Mouse (Mus musculus): ENCODE data around the gene Thada. TPM values are rescaled to one million over a fixed set of nuclear protein-coding genes. Genes with fewer than 3 reads are reported as not detected.

Thada gene
- polyA plus RNA-seq, 1 experiment, result 9.4 TPM

GRCm38 (mm10) chr17:84335076-84335475 lies 130.9 kb downstream of the Thada start:
- no peak for TF ChIP-seq CTCF (conservative IDR thresholded peaks at IDR 0.05; ENCODE audit: insufficient read depth, insufficient read length, low read depth, low read length)
- TF ChIP-seq POLR2A (IDR thresholded peaks at IDR 0.05; ENCODE audit: low read depth, low read length), result no peak
- no peak for DNase-seq
- Histone ChIP-seq H3K4me1 (ENCODE audit: control insufficient read depth, insufficient read depth, low read length) (no peaks in the 10 kb centered on the region), H3K36me3 (ENCODE audit: control insufficient read depth, insufficient read depth, low read length) (no peaks in the 10 kb centered on the region; the same call in 1 of the 2 replicates), H3K4me3 (ENCODE audit: insufficient read depth, low read depth, low read length) (no peak overlapping the region), H3K27me3 (replicated peaks; ENCODE audit: control insufficient read depth, insufficient read depth, low read length) (no peaks in the 10 kb centered on the region), H3K27ac (ENCODE audit: insufficient read depth, low read depth, low read length) (no peak overlapping the region)
- 73% methylated on average over 3 of the region's 3 CpGs for WGBS

GRCm38 (mm10) chr17:84334241-84335014 lies 131.6 kb downstream of the Thada start:
- Histone ChIP-seq H3K27ac (ENCODE audit: insufficient read depth, low read depth, low read length) (no peak overlapping the region), H3K4me3 (ENCODE audit: insufficient read depth, low read depth, low read length) (no peak overlapping the region), H3K27me3 (replicated peaks; ENCODE audit: control insufficient read depth, insufficient read depth, low read length) (no peaks in the 10 kb centered on the region), H3K4me1 (ENCODE audit: control insufficient read depth, insufficient read depth, low read length) (no peaks in the 10 kb centered on the region), H3K36me3 (ENCODE audit: control insufficient read depth, insufficient read depth, low read length) (no peaks in the 10 kb centered on the region; the same call in 1 of the 2 replicates)
- TF ChIP-seq CTCF (conservative IDR thresholded peaks at IDR 0.05; ENCODE audit: insufficient read depth, insufficient read length, low read depth, low read length) (no peak), POLR2A (IDR thresholded peaks at IDR 0.05; ENCODE audit: low read depth, low read length) (no peak)
- 62% methylated on average over 5 of the region's 5 CpGs for WGBS
- no peak for DNase-seq

- TF ChIP-seq CTCF (conservative IDR thresholded peaks at IDR 0.05; ENCODE audit: insufficient read depth, insufficient read length, low read depth, low read length) (no peak), POLR2A (IDR thresholded peaks at IDR 0.05; ENCODE audit: low read depth, low read length) (no peak)
- no peaks in the 10 kb centered on the region; the same call in 1 of the 2 replicates for H3K36me3 ChIP-seq (ENCODE audit: control insufficient read depth, insufficient read depth, low read length)
- no peak for DNase-seq
- no peak overlapping the region for H3K27ac ChIP-seq (ENCODE audit: insufficient read depth, low read depth, low read length)
- WGBS, result 92% methylated on average over 5 of the region's 5 CpGs
- H3K27me3 ChIP-seq (replicated peaks; ENCODE audit: control insufficient read depth, insufficient read depth, low read length), result no peaks in the 10 kb centered on the region
- no peak overlapping the region for H3K4me3 ChIP-seq (ENCODE audit: insufficient read depth, low read depth, low read length)
- H3K4me1 ChIP-seq (ENCODE audit: control insufficient read depth, insufficient read depth, low read length), result no peaks in the 10 kb centered on the region
Observed at GRCm38 (mm10) chr17:84332940-84333339, 133.1 kb downstream of the Thada start.

GRCm38 (mm10) chr17:84330986-84331385 lies 135.0 kb downstream of the Thada start:
- H3K27me3 ChIP-seq (replicated peaks; ENCODE audit: control insufficient read depth, insufficient read depth, low read length), result no peaks in the 10 kb centered on the region
- H3K36me3 ChIP-seq (ENCODE audit: control insufficient read depth, insufficient read depth, low read length), result no peaks in the 10 kb centered on the region; the same call in none of the 2 replicates
- no peaks in the 10 kb centered on the region for H3K4me1 ChIP-seq (ENCODE audit: control insufficient read depth, insufficient read depth, low read length)
- H3K27ac ChIP-seq (ENCODE audit: insufficient read depth, low read depth, low read length), result no peak overlapping the region
- TF ChIP-seq CTCF (conservative IDR thresholded peaks at IDR 0.05; ENCODE audit: insufficient read depth, insufficient read length, low read depth, low read length), result no peak
- no peak for TF ChIP-seq POLR2A (IDR thresholded peaks at IDR 0.05; ENCODE audit: low read depth, low read length)
- 78% methylated on average over 8 of the region's 8 CpGs for WGBS
- no peak overlapping the region for H3K4me3 ChIP-seq (ENCODE audit: insufficient read depth, low read depth, low read length)
- DNase-seq, result no peak

GRCm38 (mm10) chr17:84330506-84330905 lies 135.5 kb downstream of the Thada start:
- H3K36me3 ChIP-seq (ENCODE audit: control insufficient read depth, insufficient read depth, low read length), result no peaks in the 10 kb centered on the region; the same call in none of the 2 replicates
- no peak for DNase-seq
- no peaks in the 10 kb centered on the region for H3K4me1 ChIP-seq (ENCODE audit: control insufficient read depth, insufficient read depth, low read length)
- H3K27ac ChIP-seq (ENCODE audit: insufficient read depth, low read depth, low read length), result no peak overlapping the region
- H3K4me3 ChIP-seq (ENCODE audit: insufficient read depth, low read depth, low read length), result no peak overlapping the region
- H3K27me3 ChIP-seq (replicated peaks; ENCODE audit: control insufficient read depth, insufficient read depth, low read length), result no peaks in the 10 kb centered on the region
- WGBS, result 73% methylated on average over 6 of the region's 6 CpGs
- TF ChIP-seq CTCF (conservative IDR thresholded peaks at IDR 0.05; ENCODE audit: insufficient read depth, insufficient read length, low read depth, low read length) (no peak), POLR2A (IDR thresholded peaks at IDR 0.05; ENCODE audit: low read depth, low read length) (no peak)

GRCm38 (mm10) chr17:84329906-84330470 lies 136.0 kb downstream of the Thada start:
- H3K4me3 ChIP-seq (ENCODE audit: insufficient read depth, low read depth, low read length), result no peak overlapping the region
- H3K4me1 ChIP-seq (ENCODE audit: control insufficient read depth, insufficient read depth, low read length), result no peaks in the 10 kb centered on the region
- DNase-seq, result no peak
- H3K36me3 ChIP-seq (ENCODE audit: control insufficient read depth, insufficient read depth, low read length), result no peaks in the 10 kb centered on the region; the same call in none of the 2 replicates
- H3K27ac ChIP-seq (ENCODE audit: insufficient read depth, low read depth, low read length), result no peak overlapping the region
- H3K27me3 ChIP-seq (replicated peaks; ENCODE audit: control insufficient read depth, insufficient read depth, low read length), result no peaks in the 10 kb centered on the region
- WGBS, result 84% methylated on average over 4 of the region's 4 CpGs
- TF ChIP-seq POLR2A (IDR thresholded peaks at IDR 0.05; ENCODE audit: low read depth, low read length) (no peak), CTCF (conservative IDR thresholded peaks at IDR 0.05; ENCODE audit: insufficient read depth, insufficient read length, low read depth, low read length) (no peak)

- H3K27me3 ChIP-seq (replicated peaks; ENCODE audit: control insufficient read depth, insufficient read depth, low read length), result no peaks in the 10 kb centered on the region
- H3K36me3 ChIP-seq (ENCODE audit: control insufficient read depth, insufficient read depth, low read length), result no peaks in the 10 kb centered on the region; the same call in 1 of the 2 replicates
- no peak overlapping the region for H3K27ac ChIP-seq (ENCODE audit: insufficient read depth, low read depth, low read length)
- no peak for DNase-seq
- TF ChIP-seq CTCF (conservative IDR thresholded peaks at IDR 0.05; ENCODE audit: insufficient read depth, insufficient read length, low read depth, low read length) (no peak), POLR2A (IDR thresholded peaks at IDR 0.05; ENCODE audit: low read depth, low read length) (no peak)
- no peak overlapping the region for H3K4me3 ChIP-seq (ENCODE audit: insufficient read depth, low read depth, low read length)
- WGBS, result 47% methylated on average over 2 of the region's 2 CpGs
- H3K4me1 ChIP-seq (ENCODE audit: control insufficient read depth, insufficient read depth, low read length), result no peaks in the 10 kb centered on the region
Observed at GRCm38 (mm10) chr17:84328526-84328925, 137.5 kb downstream of the Thada start.
